7 mouse cellular contexts compared by ENCODE assay signal in genomic region chr2:29526266-29526665, GRCm38 (mm10).
A peak's percentile ranks its signal among the peaks of the same experiment; 100 is the strongest.
DNase-seq lines count a peak whose midpoint lies in the region; ATAC-seq and TF ChIP-seq lines count a peak whose summit lies in the region.

No protein-coding gene starts in this region.

- peak; percentile 37; the same call in 1 of the 2 replicates for ATAC-seq in kidney, postnatal 0 days (replicated peaks; ENCODE audit: low FRiP score, low read depth)
- ATAC-seq in limb, embryonic 15.5 days (ENCODE audit: insufficient number of reproducible peaks, low FRiP score, low TSS enrichment, low read depth) = no peak

- no peaks in the 10 kb centered on the region for H3K27me3 ChIP-seq in kidney, postnatal 0 days (ENCODE audit: insufficient read depth, low read length)
- H3K27me3 ChIP-seq in limb, embryonic 15.5 days = no peaks in the 10 kb centered on the region
- H3K27me3 ChIP-seq in splenic B cell, adult 2 months (ENCODE audit: control insufficient read depth, insufficient read depth, low read length, poor library complexity, severe bottlenecking) = no peaks in the 10 kb centered on the region

- peaks cover 23% of the 10 kb centered on the region for H3K4me1 ChIP-seq in kidney, postnatal 0 days (replicated peaks; ENCODE audit: insufficient read depth, low read length)
- peaks cover 30% of the 10 kb centered on the region for H3K4me1 ChIP-seq in limb, embryonic 15.5 days

- no peak overlapping the region for H3K4me2 ChIP-seq in kidney, postnatal 0 days (ENCODE audit: low read length)
- H3K4me2 ChIP-seq in limb, embryonic 15.5 days = peak overlapping the region; percentile 3; the same call in 1 of the 2 replicates

- no peaks in the 10 kb centered on the region for H3K36me3 ChIP-seq in kidney, postnatal 0 days (ENCODE audit: insufficient read depth, low read length)
- H3K36me3 ChIP-seq in limb, embryonic 15.5 days = 0 out of 2 replicates have a peak, but pooled peaks cover 6% of the 10 kb centered on the region
- no peaks in the 10 kb centered on the region; the same call in none of the 2 replicates for H3K36me3 ChIP-seq in splenic B cell, adult 2 months (ENCODE audit: control insufficient read depth, insufficient read depth, low read length, poor library complexity, severe bottlenecking)

- H3K9ac ChIP-seq in kidney, postnatal 0 days (ENCODE audit: low read depth, low read length) = no peak overlapping the region
- H3K9ac ChIP-seq in limb, embryonic 15.5 days = no peak overlapping the region

- TF ChIP-seq CTCF in brain, embryonic 14.5 days (IDR thresholded peaks at IDR 0.05; ENCODE audit: borderline replicate concordance, extremely low read depth, insufficient read depth, insufficient read length) = no peak
- no peak for TF ChIP-seq CTCF in kidney, postnatal 0 days (IDR thresholded peaks at IDR 0.05; ENCODE audit: low read depth)

- peak overlapping the region; percentile 68; the same call in 1 of the 2 replicates for H3K27ac ChIP-seq in kidney, postnatal 0 days
- H3K27ac ChIP-seq in limb, embryonic 15.5 days = no peak overlapping the region

- no peak overlapping the region for H3K4me3 ChIP-seq in kidney, postnatal 0 days (replicated peaks; ENCODE audit: low read depth, low read length)
- no peak overlapping the region for H3K4me3 ChIP-seq in limb, embryonic 15.5 days

- no peaks in the 10 kb centered on the region for H3K9me3 ChIP-seq in kidney, postnatal 0 days (replicated peaks; ENCODE audit: low read length)
- H3K9me3 ChIP-seq in limb, embryonic 15.5 days = no peaks in the 10 kb centered on the region

- no peak for TF ChIP-seq POLR2A in brain, embryonic 14.5 days (IDR thresholded peaks at IDR 0.05; ENCODE audit: borderline replicate concordance, extremely low read depth, insufficient read depth, insufficient read length, poor library complexity, severe bottlenecking)

- peak; percentile 31 for DNase-seq in MN1 (ENCODE audit: low spot score)
- peak; percentile 94 for DNase-seq in brain, embryonic 14.5 days (ENCODE audit: low read depth)
- peak; percentile 88 for DNase-seq in gonadal fat pad, adult 2 months (ENCODE audit: low read depth)
- no peak for DNase-seq in kidney, postnatal 0 days (ENCODE audit: low spot score)
- DNase-seq in splenic B cell, adult 2 months (ENCODE audit: low read depth, low spot score) = peak; percentile 31
- DNase-seq in thymus, postnatal 14 days = no peak

- WGBS in kidney, postnatal 0 days = 58% methylated on average over 14 of the region's 14 CpGs
- 45% methylated on average over 14 of the region's 14 CpGs for WGBS in limb, embryonic 15.5 days

Comparison
In these comparisons a context has a peak if more than half of its experiments do, and no peak if none do; other contexts are left out.
1. DNase-seq: peak in MN1 (single experiment), brain, embryonic 14.5 days (single experiment), gonadal fat pad, adult 2 months (single experiment) and splenic B cell, adult 2 months (single experiment); none in kidney, postnatal 0 days (single experiment) and thymus, postnatal 14 days (single experiment).